Mouse (Mus musculus) olfactory bulb, adult 2 months (tissue): ENCODE measurements around the gene 0610040J01Rik. TPM values are rescaled to one million over a fixed set of nuclear protein-coding genes. Genes with fewer than 3 reads are reported as not detected.

Source experiments
- H3K27ac ChIP-seq: fragments of 200-500 bp; 2 replicates; pipeline ENCODE4 v1.5.1; 2012; ENCODE audit warnings: low read depth, low read length; ENCODE audit not compliant: insufficient read depth
- H3K4me1 ChIP-seq: fragments of 200-500 bp; 2 replicates; pipeline ENCODE4 v1.6.1; 2012; ENCODE audit warnings: low read length; ENCODE audit not compliant: control insufficient read depth, insufficient read depth
- H3K4me3 ChIP-seq: fragments of 200-500 bp; 2 replicates; pipeline ENCODE4 v1.5.1; 2012; ENCODE audit warnings: mild to moderate bottlenecking, low read depth, low read length, moderate library complexity; ENCODE audit not compliant: insufficient read depth
- CTCF ChIP-seq: fragments of 200-500 bp; IDR thresholded peaks from 2 replicates; pipeline ENCODE4 v1.5.1; 2012; ENCODE audit warnings: low read depth, mild to moderate bottlenecking, low read length, moderate library complexity; ENCODE audit not compliant: insufficient read depth
- POLR2A ChIP-seq: fragments of 200-500 bp; IDR thresholded peaks from 2 replicates; pipeline ENCODE4 v1.6.1; 2012; ENCODE audit warnings: mild to moderate bottlenecking, low read depth, low read length, moderate library complexity; ENCODE audit not compliant: insufficient read depth
- WGBS: fragments of 180-500 bp; shearing (Covaris S2); methylation state at CpG from one replicate; pipeline ENCODE4 v1.1.7; 2018; 5-methylcytosine and 5-hydroxymethylcytosine counted together
- polyA plus RNA-seq: library from polyadenylated mRNA; stranded (reverse); fragments of >200 nt; gene quantifications from 2 replicates; pipeline ENCODE4 v1.2.4, GENCODE M21; 2012; ENCODE audit warnings: low replicate concordance; ENCODE audit not compliant: missing spikeins, insufficient read depth, insufficient read length

Gene 0610040J01Rik
- polyA plus RNA-seq, 1 experiment = not detected

GRCm38 (mm10) chr5:63827415-63828053, 15.4 kb downstream of the 0610040J01Rik start:
- no peak overlapping the region for H3K4me3 ChIP-seq
- WGBS = 63% methylated on average over 5 of the region's 5 CpGs
- no peaks in the 10 kb centered on the region for H3K4me1 ChIP-seq
- H3K27ac ChIP-seq = no peak overlapping the region
- no peak for TF ChIP-seq CTCF
- TF ChIP-seq POLR2A = no peak

GRCm38 (mm10) chr5:63828380-63829185, 16.4 kb downstream of the 0610040J01Rik start:
- Histone ChIP-seq H3K4me1 (no peaks in the 10 kb centered on the region), H3K27ac (no peak overlapping the region), H3K4me3 (no peak overlapping the region)
- TF ChIP-seq POLR2A = no peak
- no peak for TF ChIP-seq CTCF
- whole genome bisulfite sequencing = 81% methylated on average over 10 of the region's 10 CpGs

GRCm38 (mm10) chr5:63831054-63831453, 18.9 kb downstream of the 0610040J01Rik start:
- H3K27ac ChIP-seq = no peak overlapping the region
- H3K4me3 ChIP-seq = no peak overlapping the region
- no peak for TF ChIP-seq CTCF
- TF ChIP-seq POLR2A = no peak
- no peaks in the 10 kb centered on the region for H3K4me1 ChIP-seq
- 78% methylated on average over 4 of the region's 4 CpGs for WGBS

DNA sequence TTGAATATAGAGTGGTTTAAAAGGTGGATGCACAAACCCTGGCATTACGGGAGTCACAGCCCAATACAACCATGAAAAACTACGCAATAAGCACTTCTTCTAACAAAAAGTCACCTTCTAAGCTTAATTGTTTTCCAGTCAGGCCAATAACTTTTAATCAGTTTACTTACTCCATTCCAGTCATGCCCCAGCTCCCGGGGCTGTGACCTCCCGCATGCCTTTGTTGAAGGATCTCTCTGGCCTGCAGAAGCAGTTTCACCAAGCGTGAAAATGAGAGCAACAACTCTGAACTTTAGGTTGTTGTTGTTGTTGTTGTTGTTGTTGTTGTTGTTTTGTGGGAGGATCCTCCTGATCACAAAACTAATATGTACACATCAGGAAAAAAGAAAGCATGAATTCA, 21.8 kb downstream of the 0610040J01Rik start:
- WGBS = 71% methylated on average over 5 of the region's 5 CpGs
- no peaks in the 10 kb centered on the region for H3K4me1 ChIP-seq
- no peak for TF ChIP-seq POLR2A
- TF ChIP-seq CTCF = no peak
- H3K4me3 ChIP-seq = no peak overlapping the region
- H3K27ac ChIP-seq = no peak overlapping the region

- no peak for TF ChIP-seq CTCF
- no peak for TF ChIP-seq POLR2A
- H3K4me3 ChIP-seq = no peak overlapping the region
- WGBS = 64% methylated on average over 3 of the region's 3 CpGs
- H3K4me1 ChIP-seq = no peaks in the 10 kb centered on the region
- no peak overlapping the region for H3K27ac ChIP-seq
These were observed 22.3 kb downstream of the 0610040J01Rik start for GRCm38 (mm10) chr5:63834435-63834834.

- WGBS = 80% methylated on average over 5 of the region's 5 CpGs
- H3K4me1 ChIP-seq = peaks cover 3% of the 10 kb centered on the region; the same call in 1 of the 2 replicates
- H3K27ac ChIP-seq = no peak overlapping the region
- no peak overlapping the region for H3K4me3 ChIP-seq
- TF ChIP-seq CTCF (no peak), POLR2A (no peak)
These were observed 25.0 kb downstream of the 0610040J01Rik start for GRCm38 (mm10) chr5:63837115-63837514.

GRCm38 (mm10) chr5:63837851-63838250, 25.7 kb downstream of the 0610040J01Rik start:
- 97% methylated on average over 2 of the region's 2 CpGs for WGBS
- H3K4me3 ChIP-seq = no peak overlapping the region

GRCm38 (mm10) chr5:63839801-63840416, 27.7 kb downstream of the 0610040J01Rik start:
- Histone ChIP-seq H3K27ac (no peak overlapping the region), H3K4me1 (peaks cover 3% of the 10 kb centered on the region; the same call in 1 of the 2 replicates), H3K4me3 (no peak overlapping the region)
- TF ChIP-seq CTCF = no peak
- TF ChIP-seq POLR2A = no peak
- WGBS = 67% methylated on average over 12 of the region's 12 CpGs

More at GRCm38 (mm10) chr5:63837851-63838250, 25.7 kb downstream of the 0610040J01Rik start:
- Histone ChIP-seq H3K27ac (no peak overlapping the region), H3K4me1 (peaks cover 3% of the 10 kb centered on the region; the same call in 1 of the 2 replicates)
- TF ChIP-seq CTCF (no peak), POLR2A (no peak)

DNA sequence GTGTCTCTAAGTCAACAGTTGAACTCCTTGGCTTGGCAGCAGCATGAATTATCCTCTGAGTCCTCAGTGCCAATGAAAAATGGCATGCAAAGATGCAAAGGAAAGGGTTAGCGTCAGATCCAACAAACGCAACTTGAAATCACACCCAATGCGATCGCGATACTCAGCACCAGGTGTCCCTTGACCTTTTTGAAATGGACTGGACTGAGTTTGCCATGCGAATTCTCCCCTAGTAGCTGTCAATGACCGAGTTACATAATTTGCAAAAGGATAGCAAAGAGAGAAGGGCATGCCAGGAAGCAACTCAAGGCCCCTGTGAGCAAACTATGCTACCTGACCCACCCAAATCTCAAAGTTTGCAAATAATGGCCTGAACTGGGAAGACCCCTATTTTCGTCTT, 34.9 kb downstream of the 0610040J01Rik start:
- Histone ChIP-seq H3K4me1 (no peaks in the 10 kb centered on the region), H3K27ac (no peak overlapping the region), H3K4me3 (no peak overlapping the region)
- 93% methylated on average over 8 of the region's 8 CpGs for WGBS
- TF ChIP-seq POLR2A = no peak
- TF ChIP-seq CTCF = no peak
